Mouse (Mus musculus) embryo, embryonic 11 days (tissue): ENCODE measurements at regions not wholly inside any gene's neighbourhood (a gene's known extent, or its start where the extent isn't known, plus 50 kb on each side); places are given as distances from the start of the nearest gene placed in this dataset.

Source experiments
- DNase-seq: peaks from one replicate; pipeline ENCODE4 v3.0.0-alpha.2; 2015

DNA sequence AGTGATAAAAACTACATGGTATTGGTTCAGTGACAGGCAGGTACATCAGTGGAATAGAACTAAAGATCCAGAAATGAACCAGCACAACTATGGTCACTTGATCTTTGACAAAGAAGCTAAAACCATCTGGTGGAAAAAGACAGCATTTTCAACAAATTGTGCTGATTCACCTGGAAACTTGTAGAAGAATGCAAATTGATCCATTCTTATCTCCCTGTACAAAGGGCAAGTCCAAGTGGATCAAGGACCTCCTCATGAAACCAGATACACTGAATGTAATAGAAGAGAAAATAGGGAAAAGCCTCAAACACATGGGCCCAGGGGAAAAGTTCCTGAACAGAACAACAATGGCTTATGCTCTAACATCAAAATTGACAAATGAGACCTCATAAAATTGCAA, 194.8 kb upstream of the Mgat4c start:
- no peak for DNase-seq

DNA sequence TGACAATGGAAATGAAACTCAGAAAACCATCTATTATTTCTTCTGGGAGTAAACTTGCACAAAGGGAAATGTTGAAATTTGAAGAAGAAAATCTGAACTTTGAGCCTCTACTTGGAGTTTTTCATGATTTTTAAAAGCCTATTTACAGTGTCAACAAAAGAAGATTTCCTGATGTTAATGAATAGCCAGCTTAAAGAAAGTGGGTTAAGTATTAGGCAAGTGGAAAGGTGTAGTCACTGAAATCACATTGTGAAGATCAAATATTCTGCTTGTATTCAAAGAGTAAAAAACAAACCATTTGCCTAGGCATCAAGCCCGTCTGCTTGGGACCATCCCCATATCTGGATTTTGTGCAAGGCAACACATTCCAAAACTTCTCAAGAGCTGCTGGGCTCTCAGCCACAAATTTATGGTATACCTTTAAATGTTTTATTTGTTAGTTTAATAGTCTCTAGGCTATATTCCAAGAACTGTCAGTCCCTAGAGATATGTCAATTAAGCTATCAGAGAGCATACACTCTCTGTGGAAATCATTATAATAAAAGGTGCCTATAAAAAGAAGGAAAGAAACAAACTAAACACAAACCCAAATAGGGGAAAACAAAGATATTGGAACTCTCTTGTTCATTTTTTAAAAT, 190.8 kb upstream of the Mgat4c start:
- no peak for DNase-seq

DNA sequence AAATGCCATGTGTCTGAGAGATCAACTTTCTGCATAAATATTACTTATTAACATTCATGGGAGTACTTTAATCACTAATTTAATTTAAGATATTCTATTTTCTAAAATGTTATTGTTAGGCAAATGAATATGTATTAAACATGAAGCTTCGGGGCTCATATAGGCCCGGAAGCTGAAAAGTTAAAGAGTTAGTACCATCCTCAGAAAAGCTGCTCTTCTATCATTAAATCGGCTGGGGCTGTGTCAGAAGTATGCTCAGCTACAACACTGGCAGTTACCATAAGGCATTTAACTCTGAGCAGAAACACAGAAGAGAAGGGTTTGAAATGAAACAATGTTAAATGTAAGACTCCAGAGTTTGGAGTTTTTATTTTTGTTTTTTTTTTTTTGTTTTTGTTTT, 166.2 kb upstream of the Mgat4c start:
- DNase-seq = no peak

DNA sequence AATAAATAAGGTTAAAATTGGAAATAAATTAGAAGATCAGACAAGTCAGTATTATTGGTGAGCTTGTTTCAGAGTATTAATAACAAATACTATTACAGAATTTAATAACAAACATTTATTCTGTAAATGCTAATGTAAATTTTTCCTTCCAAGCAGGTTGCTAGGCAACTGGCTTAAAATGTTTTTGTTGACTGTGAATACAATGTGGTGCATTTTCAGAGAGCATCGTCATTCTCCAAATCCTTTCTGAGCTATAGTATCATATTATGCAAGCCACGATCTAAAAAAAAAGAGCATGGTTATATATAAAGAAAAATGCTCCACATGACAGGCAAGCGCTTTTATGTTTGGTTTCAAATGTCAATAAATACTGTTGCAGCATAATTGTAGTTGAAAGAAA, 164.4 kb upstream of the Mgat4c start:
- no peak for DNase-seq

DNA sequence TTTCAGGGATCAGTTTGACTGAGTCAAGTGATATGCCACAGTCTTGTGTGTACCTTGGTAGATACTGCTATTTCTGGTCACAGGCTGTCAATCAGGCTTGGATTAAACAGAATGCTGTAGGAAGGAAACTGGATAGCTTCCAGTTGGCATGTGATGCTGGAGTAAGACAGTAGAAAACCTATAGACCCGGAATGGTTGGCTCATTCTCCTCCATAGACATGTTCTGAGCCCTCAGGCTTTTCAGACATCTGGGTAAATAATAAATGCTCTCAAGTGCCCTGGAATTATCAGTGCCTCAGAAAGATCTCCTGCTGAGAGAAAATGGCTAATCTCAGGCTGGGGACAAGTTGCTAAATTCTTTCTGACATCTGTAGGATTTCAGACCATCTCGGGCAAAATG, 149.0 kb upstream of the Mgat4c start:
- no peak for DNase-seq

DNA sequence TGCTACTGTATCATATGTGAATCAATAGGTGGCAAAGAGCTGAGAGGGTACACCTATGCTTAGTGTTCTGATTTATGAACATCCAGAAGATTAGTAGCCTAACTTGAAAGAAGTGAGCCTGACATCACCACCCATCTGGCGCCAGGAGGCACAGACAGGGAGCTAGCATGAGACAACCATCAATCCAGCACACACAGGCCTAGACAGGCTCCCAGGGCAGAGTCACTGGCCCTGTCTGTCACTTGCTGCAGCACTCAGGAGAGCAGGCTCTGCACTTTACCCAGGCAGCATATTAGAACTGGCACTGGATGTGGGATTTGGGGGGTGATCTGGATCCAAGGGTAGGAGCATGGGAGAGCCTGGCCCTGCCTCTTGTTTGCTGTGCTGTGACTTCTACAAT, 137.1 kb upstream of the Mgat4c start:
- DNase-seq = no peak

DNA sequence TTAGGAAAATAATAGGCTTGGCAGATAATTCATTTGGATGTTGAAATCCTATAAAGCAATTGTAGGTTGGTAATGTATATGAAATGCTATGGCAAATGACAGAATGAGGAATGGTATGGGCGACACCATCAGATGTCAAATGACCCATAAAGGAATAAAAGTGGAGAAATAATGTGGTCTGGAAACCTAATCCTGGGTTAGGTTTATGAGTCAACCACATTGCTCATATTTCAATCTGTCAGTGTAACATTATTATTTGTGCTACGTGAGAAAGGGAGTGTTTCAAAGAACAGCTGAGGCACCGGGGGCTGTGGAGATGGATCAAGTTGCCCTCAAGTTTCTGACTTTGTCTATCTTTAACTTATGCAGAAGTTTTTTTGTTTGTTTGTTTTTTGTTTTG, 130.6 kb upstream of the Mgat4c start:
- peak; percentile 7 for DNase-seq
